Mouse (Mus musculus): Measurements from ENCODE around the gene Nfx1.

DNA sequence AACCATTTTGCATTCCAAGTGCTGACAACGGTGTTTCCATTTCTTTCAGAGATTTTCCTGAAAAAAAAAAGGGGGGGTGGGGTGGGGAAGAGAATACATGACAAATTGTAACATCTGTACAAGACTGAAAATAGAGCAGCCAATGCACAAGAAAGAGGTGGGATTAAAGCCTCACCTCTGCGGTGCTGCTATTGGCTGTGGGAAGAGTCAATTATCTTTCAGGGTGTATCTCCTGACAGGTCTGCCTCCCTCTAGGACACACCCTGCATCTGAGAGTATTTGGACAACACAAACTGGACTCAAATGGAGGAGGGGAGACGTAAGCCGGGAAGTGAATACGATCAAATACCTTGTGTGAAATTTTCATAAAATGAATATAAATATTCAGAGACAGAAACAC, 27.1 kb upstream of the Nfx1 start:
- TF ChIP-seq POLR2A (IDR thresholded peaks at IDR 0.05; ENCODE audit: extremely low read depth, insufficient read depth, low read length) (no peak), CTCF (IDR thresholded peaks at IDR 0.05; ENCODE audit: low read depth, low read length) (no peak)
